Mouse (Mus musculus) bone marrow macrophage, adult 2 months (primary cell): ENCODE measurements around the gene Rnf43.

Experiments
- CTCF ChIP-seq: IDR thresholded peaks from 2 replicates; pipeline ENCODE4 v1.5.1; 2012; ENCODE audit warnings: low read depth, mild to moderate bottlenecking, low read length, moderate library complexity
- POLR2A ChIP-seq: IDR thresholded peaks from 2 replicates; pipeline ENCODE4 v1.6.1; 2012; ENCODE audit warnings: mild to moderate bottlenecking, low read depth, low read length, borderline replicate concordance

DNA sequence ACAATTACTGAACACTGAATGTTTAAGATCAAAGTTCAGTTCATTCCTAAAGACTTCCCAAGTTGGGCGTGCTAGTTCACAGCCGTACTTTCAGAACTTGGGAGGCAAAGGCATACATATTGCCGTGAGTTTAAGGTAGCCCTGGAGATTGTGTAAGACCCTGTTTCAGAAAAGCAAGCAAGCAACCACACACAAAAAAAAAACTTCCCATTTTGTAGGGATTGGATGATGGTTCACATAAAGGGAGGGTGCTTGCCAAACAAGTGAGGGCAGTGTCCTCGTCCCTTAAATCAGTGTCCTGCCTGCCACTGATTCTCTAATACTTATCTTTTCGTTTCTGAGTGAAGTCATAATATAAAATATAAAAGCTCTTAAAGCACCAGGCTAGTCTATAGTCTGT is 7.8 kb upstream of the Rnf43 start:
- TF ChIP-seq POLR2A: no peak
- no peak for TF ChIP-seq CTCF
